Mouse (Mus musculus): ENCODE data around the gene Olfr1410.

Olfr1410 gene

DNA sequence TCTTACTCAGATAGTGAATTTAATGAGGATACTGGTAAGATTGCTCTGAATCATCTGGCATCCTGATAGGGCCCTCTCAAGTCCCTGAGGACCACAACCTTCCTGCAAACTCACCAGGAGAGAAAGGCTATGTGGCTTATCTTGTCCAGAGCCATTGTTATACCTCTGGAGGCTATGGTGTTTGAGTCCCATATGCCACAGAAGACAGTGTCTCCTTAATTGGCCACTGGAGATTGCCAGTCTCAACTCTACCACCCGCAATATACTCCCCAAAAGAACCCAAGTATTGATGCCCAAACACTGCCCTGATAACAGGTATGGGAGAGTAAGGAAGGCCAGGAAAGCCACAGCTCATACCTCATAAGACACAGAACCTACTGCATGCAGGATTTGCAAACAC is at the start of gene Olfr1410:
Gene Olfr1410 (plus strand): TSS at position 301 of the 400 bp plus-strand sequence.
- DNase-seq (ENCODE audit: low spot score in 2 of 2) = no peak

DNA sequence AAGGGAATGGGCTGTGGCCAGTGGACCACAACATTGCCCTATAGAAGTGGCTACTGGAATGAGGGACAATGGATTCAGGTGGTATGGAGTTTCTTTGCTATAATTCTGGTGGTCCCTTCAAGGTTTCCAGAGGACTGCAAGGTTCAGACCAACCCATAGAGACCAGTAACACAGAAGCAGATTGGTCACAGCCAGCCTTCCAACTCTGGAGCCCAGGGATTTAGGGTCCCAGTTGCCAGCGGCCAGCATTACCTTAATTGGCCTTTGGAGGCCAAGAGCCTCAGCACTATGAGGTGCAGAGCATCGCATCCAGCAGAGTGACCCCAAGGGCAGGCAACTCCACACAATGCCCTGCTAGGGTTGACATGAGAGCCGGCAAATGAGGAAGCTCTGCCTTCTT is 34.6 kb upstream of the Olfr1410 start, which contains the start of gene Olfr1413:
Gene Olfr1413 (plus strand): TSS at position 301 of the 400 bp plus-strand sequence.
- DNase-seq (ENCODE audit: low spot score in 2 of 2) = no peak

DNA sequence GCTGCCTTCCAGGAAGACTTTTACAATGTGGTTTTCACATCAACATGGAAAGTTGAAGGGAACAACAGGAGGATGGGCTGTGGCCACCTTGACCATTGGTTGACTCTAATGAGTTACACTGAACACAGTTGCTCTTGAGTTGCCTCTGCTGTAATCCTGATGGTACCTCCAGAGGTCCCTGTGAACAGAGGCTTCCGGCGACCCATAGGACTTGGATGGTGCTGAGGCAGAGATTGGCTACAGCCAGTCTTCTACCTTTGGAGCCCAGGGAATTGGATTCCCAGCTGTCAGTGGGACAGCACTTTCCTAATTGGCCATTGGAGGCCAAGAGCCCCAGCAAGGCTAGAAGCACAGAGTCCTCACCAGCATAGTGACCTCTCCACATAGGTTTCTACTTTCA is 20.1 kb upstream of the Olfr1410 start, which contains the start of gene Olfr1412:
Gene Olfr1412 (plus strand): TSS at position 301 of the 400 bp plus-strand sequence.
- DNase-seq (ENCODE audit: low spot score in 2 of 2) = no peak

DNA sequence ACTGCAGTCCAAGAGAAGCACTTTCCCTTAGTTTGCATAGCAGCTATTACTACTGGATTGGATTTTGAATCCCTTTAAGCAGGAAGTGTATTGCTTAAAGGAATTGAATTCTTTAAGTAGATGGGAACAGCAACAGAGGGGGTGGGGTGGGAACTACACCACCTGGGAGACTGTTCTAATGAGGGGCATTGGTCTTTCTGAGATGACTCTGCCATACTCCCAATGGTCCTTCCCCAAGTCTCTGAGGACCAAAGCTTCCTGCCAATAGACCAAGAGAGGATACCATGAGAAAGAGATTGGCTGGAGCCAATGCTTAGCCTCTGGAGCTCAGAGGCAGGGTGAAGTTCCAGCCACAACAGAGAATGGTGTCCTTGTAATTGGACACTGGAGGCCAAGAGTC is 11.5 kb upstream of the Olfr1410 start, which contains the start of gene Olfr1411:
Gene Olfr1411 (plus strand): TSS at position 301 of the 400 bp plus-strand sequence.
- DNase-seq (ENCODE audit: low spot score in 2 of 2) = no peak

DNA sequence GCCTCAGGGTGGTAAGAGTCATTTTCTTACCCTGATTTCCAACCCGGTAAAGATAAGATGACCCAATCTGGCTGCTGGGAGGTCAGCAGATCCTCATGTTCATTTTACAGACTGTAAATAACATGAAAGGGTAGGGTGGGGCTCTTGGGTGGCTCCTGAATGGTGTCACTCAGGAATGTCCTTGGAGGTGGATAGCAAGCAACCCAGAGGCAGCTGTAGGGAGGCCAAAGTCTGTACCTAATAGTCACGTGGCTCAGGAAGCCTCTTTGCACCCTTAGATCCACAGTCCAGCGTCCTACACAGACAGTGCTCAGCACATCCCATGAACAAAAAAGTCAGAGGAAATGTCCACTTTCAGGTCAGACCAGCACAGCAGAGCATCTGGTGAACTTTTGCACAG is 9.6 kb upstream of the Olfr1410 start:
- DNase-seq (ENCODE audit: low spot score in 2 of 2) = no peak

DNA sequence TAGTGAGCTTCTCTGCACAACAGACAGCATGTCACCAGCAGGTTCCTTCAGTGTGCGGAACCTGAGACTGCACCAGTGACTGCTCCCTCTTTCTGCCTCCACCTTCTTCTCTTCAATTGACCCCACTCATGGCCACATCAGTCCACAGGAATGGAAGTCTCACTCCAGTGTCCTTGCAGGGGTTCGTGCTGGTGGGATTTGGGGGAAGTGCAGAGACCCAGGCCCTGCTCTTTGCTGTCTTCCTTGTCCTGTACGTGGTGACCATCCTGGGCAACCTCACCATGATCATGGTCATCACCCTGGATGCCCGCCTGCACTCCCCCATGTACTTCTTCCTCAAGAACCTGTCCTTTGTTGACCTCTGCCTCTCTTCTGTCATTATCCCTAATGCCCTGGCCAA is 2.1 kb downstream of the Olfr1410 start:
- no peak for DNase-seq (ENCODE audit: low spot score in 2 of 2)

DNA sequence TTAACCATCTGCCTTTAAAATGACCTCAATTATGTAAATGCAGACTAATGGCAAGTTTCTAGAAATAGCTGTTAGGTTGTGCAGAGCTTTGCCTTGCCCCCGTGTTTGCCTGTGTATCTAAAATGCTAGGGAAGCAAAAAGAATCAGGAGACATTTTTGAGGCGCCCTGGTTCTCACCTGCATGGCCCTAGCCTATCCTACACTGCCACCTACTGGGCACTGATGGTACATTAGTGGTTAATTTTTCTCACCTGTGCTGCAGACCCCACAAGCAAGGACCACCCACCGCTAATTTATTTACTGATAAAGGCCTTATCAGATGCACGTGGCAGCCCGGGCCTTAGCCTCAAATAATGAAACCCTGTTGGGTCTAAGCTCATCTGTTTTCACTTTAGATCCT is 5.4 kb downstream of the Olfr1410 start:
- peak; percentile 50 to 67 for DNase-seq (ENCODE audit: low spot score in 2 of 2)

DNA sequence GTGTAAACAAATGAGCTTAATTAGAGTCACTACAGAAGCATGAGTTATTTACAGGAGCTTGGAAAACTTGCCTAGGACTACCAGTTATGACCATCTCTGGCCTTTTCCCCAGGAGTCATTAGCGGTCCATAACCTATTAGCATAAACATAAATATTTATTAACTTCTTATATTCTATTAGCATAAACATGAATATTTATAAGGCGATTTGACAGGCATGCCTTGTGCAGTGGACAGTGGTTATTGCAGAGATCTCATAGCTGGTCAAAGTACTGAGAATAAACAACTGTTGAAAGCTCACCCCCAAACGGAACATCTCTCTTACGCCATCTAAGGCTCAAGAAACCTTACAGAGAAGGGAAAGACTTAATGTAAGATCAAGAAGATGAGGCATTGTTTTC is 7.6 kb downstream of the Olfr1410 start:
- no peak for DNase-seq (ENCODE audit: low spot score in 2 of 2)

DNA sequence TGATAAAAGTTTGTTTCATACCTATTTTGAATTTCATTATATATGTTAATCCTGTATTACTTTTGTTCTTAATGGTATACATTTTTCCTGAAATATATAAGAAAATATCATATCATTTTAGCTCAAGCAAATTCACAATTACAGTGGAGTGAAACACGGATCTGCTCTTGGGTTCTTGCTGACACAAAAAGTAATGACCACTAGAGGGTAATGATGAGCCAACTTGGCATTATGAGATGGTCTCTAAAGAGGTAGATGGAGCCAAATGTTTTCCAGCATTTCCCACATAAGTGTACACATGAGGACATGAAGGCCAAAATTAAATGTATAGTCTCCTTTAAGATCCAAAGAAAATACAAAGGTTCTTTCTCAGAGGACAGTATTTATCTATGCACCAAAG is 8.9 kb downstream of the Olfr1410 start:
- DNase-seq (ENCODE audit: low spot score in 2 of 2) = no peak

DNA sequence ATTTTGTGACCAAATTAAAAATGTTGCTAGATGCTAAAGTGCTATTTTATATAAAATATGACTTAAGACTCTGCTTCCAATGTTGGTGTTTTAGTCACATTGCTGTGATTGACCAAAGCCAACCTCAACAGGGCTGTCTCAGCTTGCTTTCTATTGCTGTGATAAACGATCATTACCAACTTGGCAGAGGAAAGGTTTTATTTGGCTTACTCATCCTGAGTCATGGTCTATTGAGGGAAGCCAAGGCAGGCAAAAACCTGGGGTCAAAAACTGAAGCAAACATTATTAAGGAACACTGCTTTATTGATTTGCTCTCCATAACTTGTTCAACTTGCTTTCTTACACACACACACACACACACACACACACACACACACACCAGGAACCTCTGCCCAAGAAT is 10.5 kb downstream of the Olfr1410 start:
- DNase-seq (ENCODE audit: low spot score in 2 of 2) = no peak

DNA sequence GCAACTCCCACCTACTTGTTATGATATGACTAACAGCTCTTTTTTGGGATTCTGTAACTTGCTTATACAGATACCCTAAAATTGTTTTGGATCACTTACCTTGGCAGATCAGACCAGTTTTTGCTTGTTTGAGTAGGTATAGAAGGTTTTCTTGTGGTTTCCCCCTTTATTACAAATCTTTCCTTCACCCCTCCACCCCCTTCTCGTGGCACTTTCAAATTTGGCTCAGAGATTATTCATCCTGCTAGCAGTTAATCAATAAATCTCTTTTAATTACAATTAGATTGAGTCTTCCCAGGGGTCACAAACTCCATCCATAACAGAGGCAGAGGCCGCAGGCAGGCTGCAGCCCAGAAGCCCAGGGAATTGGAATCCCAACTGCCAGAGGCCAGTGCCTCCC is 11.9 kb downstream of the Olfr1410 start, which contains the start of gene Olfr12:
Gene Olfr12 (plus strand): TSS at position 301 of the 400 bp plus-strand sequence.
- DNase-seq (ENCODE audit: low spot score in 2 of 2) = no peak

DNA sequence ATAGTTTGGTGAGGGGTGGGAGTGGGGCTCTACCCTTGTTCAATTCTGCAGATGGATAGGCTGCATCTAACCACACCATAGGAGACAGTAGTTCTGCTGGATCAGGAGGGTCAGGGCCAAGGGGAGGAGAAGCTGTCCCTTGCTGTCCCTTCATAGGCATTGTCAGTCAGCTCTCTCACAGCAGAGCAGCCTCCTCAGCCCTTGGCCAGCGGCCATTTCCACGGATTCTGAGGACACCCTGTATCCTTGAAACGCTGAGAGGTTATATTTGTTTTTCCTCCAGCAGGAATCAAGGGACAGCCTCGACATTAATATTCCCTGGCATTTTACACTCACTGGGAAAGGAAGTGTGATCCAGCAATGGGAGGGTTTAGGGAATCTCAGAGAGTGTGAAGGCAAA is 12.8 kb downstream of the Olfr1410 start:
- no peak for DNase-seq (ENCODE audit: low spot score in 2 of 2)

DNA sequence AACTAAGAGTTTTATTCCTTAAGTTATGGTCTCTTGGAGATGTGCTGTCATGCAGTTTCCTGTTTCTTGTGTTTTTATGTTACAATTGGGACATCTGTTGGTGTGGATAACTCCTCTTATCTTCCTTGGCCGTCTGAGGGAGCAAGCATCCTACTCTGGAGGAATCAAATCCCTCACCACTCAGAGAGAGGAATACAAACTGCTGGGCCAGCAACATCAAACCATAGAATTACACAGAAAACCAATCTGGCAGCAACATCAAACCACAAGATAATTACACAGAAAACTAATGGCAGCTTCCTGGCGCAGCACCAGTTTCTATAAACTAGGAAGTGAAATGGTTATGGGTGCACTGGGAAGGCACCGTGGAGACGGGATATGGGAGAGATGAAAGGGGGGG is 22.6 kb downstream of the Olfr1410 start:
- DNase-seq (ENCODE audit: low spot score in 2 of 2) = no peak

DNA sequence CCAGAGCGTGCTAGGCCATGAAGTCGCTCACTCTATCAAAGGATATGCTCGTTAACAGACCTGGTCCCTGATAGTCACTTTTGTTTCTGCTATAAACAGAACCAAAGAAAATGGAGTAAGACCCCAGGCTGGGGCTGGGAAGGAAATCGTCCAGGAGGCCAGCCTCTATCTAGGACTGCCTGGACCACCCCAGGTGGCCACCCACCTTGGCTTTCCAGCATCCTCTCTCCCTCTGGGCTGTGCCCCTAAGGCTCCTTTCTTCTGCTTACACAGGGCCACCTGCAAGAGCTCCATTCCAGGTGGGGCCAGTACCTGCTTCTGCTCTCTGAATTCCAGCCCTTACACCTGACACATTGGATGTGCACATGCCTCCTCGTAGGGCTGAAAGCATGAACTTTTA is 26.6 kb downstream of the Olfr1410 start:
- no peak for DNase-seq (ENCODE audit: low spot score in 2 of 2)

DNA sequence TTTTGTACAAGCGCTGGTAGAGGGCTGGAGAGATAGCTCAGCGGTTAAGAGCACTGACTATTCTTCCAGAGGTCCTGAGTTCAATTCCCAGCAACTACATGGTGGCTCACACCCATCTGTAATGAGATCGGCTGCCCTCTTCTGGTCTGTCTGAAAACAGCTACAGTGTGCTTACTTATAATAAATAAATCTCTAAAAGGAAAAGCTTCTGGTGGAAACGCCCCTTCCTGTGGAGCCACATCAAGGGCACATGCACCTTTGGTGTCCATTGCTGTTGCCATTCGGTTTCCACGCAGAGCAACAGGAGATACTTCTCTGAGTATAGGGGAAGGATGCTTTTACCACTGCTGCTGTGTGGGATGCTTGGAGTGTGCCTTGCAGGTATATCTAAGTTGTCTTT is 27.4 kb downstream of the Olfr1410 start:
- DNase-seq (ENCODE audit: low spot score in 2 of 2) = peak; percentile 6 to 13

DNA sequence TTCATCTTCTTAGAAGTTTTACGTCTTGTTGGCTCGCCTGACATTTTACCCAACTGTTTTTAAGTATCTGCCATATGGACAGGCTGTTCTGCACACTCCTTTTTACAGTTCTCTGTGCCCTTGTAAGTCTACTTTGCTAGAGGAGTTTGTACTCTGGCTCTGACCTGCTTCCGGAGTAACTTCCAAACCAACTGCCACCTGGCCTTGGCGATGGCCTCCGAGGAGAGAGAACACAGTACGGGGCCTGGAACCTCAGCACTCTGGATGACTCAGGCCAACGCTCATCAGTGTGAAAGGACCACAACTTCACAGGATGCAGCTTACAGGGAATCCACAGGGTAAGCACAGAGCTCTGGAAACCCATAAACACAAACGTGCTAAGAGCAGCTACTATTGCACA is 28.1 kb downstream of the Olfr1410 start:
- DNase-seq (ENCODE audit: low spot score in 2 of 2) = no peak

DNA sequence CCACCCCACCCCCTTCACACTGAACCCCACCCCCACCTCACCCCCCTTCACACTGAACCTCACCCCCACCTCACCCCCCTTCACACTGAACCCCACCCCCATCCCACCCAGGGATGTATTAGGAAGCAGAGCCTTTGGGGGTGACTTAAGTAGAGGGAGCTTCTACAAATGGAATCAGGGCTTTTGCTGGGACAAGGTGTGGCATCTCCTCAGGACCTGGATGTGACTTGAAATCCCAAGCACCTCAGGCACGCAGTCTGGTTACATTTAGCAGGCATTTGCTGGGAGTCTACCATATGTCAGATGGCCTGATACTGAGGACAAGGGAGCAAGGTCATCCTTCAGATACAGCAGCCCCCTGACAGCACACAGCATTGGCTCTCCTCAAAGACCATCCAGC is 29.0 kb downstream of the Olfr1410 start:
- no peak for DNase-seq (ENCODE audit: low spot score in 2 of 2)

DNA sequence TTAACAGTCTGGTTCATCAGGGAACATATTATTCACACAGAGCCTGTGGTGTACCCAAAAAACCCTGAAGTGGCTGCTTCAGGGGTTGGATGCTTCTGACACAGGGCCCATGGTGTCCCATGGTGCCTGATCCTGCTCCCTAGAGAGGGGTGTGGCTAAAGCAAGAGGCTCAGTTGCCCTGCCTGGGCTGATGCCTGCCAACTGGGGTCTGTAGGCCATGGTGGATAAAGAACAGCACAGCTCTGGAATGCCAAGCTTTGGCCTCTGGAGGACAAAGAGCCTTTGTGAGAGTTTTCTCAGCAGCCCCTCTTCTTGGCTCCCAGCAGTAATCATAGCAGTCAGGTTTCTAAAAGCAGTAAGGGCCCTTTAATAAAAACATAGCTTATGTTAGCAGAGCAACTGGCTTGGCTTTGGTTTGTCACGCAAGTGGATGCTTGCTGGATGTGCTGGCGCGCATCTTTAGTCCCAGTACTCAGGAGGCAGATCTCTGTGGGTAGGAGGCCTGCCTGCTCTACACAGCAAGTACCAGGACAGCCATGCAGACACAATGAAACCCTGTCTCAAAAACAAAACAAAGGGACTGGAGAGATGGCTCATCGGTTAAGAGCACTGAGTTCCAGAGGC is 29.5 kb downstream of the Olfr1410 start:
- peak; percentile 35 to 46 for DNase-seq (ENCODE audit: low spot score in 2 of 2)

DNA sequence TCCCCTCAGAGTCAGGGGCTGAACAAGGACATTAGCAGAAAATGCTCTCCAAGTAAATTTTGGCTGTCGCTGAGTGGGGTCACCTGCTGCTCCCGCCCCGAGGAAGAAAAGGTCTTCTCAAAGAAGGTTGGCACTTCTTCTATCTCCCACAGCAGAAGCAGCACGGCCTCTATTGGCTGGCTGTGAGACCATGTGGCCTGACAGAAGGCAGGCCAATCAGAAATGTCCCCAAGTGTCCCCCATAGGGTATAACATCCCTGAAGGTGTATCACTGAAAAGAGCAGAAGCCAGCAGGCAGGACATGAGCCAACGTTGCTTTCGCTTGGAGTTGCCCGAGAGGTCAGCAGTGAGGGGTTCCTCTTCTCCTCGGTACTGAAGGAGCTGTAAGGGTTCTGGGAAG is 30.4 kb downstream of the Olfr1410 start:
- no peak for DNase-seq (ENCODE audit: low spot score in 2 of 2)

DNA sequence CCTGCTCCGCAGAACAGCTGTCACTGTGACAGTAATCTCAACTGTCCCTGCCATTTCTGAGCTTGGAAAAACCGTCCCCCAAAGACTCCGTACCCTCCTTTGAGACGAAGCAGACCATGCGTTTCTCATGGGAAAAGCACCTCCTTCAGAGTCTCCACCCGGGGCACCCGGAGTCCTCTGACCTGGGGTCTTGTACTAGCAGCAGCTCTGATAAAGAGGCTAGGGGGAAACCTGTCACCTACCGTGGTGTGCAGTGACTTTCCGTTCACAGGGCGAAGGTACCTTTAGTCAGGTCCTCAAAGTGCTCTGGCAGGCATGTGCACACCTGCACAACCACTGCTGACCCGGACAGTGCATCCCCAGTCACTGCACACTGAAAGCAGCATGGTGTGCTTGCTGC is 31.1 kb downstream of the Olfr1410 start:
- DNase-seq (ENCODE audit: low spot score in 2 of 2) = peak in 1 of 2 experiments; percentile 15

DNA sequence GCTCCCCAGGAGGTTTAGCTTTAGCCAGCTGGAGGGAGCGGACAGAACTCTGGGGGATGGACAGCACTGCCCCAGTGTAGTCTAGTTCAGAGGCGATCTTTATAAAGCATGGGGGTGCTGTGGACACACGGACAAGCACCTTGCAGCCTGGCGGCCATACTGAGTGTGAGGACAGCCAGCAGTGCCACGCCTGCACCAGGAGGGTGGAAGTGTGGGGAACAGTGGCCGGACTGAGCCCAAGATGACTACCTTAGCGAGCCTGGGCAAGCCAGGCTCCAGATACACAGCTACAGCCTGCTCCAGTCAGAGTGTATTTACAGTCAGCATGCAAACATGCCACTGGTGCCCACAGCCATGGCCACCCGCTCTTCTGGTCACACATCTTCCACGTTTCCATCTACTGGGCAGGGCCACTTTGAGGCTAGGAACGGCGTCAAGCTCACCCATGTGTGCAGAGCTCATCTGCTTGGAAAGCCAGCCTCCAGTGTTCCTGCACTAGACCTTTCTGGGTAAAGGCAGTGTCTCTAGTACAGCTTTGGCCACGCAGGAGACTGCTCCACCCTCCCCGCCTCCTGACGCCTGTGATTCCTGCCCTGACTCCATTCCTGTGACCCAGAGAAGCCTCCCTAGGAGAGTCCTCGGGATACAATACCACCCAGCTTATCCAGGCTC is 32.1 kb downstream of the Olfr1410 start:
- peak in 1 of 2 experiments; percentile 15 for DNase-seq (ENCODE audit: low spot score in 2 of 2)

DNA sequence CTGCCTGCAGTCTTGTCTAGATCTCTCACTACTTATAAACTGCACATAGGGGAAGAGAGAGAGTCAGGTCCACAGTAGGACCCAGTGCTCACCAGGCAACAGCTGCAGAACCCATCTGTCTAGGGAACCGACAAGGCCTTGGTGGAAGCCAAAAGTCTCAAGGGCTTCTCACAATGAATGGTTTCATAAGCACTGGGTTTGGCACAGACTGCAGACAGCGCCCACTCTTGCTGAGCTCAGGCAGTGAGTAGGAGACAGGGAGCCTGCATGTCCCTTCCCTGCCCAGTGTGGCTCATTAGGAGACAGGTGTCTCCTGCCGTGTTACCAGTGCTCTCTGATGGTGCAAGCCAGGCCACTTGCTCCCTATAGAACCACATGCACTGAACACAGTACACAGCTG is 32.6 kb downstream of the Olfr1410 start:
- DNase-seq (ENCODE audit: low spot score in 2 of 2) = peak; percentile 45 to 59

DNA sequence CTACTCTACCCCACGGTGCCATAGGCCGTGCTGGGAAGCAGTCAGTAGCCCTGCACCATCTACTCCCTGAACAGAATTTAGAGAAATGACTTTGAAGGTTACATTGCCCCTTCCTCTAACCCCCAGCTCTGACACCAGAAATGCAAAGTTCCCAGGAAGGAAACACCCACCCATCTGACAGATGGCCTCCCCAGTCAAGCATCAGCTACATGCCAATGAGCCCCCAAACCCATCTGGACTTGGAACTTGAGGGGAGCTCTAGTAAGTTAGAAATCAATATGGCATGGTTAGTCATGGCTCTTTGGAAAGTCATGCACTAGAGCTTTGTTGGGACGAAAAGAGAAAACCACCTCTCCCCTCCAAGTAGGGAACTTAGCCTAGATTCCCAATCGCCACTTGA is 33.2 kb downstream of the Olfr1410 start:
- peak in 1 of 2 experiments; percentile 18 for DNase-seq (ENCODE audit: low spot score in 2 of 2)
